Mouse (Mus musculus) cerebellum, adult 8-10 months (tissue): ENCODE data around the gene Aatf.

Source experiments
- DNase-seq: peaks from one replicate; pipeline ENCODE4 v3.0.0; 2022

Gene Aatf

DNA sequence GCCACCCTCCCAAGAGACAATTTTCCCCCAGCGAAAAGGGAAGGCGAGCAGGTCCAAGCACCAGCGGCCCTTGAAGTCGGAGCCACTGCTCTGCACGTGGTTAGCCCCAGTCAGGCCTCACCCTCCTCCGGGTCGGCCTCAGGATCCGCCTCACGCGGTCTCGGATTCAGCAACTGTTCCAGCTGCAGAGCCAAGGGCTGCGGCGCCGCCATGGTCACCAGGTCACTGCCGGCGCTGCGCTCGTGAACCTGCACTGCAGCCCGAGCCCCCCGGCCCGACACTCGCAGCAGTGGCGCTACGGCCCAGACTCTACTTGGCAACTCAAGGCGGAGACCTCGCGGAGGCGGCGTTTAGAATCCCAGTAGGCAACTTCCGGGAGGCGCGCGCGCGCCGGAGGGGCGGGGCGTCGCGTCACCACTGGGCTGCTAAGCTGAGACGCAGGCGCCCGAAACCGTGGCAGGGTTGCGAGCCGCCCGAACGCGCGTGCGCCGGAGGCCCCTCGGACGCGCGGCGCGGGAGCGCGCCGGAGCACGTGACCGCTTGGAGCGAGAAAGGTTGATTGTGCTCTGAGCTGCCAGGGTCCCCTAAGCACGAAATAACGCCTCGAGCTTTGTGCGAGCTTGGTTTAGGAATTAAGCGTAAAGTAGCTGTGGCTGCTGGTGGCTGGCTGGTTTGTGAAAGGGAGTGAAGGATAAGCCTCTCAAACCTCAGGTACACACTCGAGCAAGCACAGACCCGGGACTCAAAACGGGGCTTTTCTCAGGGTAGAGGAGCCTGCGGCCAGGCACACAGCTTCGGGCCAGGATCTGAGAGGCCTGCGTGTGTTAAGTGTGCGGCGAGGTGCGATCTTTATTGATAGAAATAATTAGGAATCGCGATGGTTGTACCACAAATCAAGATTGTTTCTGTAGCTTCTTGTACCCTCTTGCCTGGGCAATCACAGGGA is at the start of gene Aatf:
Gene Aatf (minus strand): TSS at position 352 of the 946 bp plus-strand sequence.
- DNase-seq = peak; percentile 95

DNA sequence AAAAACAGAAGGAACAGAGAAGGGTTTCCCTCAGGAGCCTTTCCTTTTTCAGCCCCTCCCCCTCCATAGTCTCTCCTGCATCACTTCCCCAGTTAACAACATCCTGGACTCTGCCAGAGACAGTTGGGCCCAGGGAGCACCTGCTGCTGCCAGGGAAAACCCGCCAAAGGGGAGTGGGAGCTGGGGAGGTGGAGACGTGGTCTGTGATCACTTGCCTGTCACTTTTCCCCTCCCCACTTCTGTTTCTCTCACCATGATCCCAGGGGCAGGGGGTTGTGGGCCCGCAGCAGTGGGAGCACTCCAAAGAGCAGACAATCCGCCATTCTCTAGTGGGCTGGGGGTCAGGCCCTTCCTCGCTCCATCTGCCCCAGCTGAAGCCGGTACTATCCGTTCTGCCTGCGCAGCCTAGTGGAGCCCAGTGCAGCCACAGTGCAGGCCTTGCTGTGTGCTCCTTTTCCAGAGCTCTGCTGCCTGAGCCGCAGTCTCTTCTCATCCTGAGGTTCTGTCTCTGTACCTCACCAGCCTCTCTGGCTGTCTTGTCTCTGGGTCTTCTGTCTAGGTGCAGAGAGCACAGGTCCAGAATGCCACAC is 49.5 kb upstream of the Aatf start:
- no peak for DNase-seq

DNA sequence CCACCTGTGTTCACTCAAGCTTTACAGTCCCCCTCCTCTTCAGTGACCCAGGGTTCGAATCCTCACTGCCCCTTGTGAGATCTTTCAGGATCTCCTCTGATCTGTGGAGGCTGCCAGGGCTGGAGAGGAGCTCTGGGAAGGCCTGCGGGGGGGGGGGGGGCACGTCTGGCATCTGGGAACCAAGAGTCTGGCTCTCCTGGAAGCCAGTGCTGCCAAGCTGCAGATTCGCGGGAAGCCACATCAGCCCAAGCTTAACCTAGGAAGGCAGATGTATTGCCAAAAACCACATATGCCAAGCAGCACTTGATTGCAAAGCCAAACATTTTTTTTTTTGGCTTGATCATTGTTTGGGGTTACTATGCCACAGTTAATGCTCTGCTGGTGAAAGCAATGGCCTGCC is 48.2 kb upstream of the Aatf start:
- no peak for DNase-seq

DNA sequence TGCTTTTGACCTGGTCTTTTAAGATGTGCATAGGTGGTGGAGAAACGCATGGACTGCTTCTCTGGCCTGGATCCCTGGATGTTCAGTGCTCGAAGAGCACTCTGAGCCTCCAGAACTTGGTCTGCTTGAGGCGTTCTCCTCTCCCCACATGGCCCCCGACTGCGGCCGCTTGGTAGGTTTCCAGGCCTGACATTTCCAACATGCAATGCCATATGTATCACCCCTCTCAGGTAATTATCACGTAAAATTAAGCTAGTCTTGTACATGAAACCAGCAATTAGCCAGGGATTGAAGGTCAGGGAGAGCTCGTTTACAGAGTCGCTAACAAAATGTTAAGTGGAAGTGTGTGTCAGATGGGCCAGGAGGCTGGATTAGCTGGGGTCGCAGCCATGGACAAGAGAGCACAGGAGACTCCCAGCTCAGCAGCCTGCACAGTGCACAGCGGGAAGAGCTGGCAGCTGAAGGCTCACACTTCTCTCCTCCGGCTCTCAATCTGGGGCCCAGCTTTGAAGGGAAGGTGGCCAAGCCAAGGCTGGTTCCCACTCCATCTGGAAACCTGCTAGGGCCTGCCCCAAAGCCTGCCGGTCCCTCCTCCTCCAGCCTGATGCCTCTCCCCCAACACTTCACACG is 40.6 kb upstream of the Aatf start:
- DNase-seq = peak; percentile 71

DNA sequence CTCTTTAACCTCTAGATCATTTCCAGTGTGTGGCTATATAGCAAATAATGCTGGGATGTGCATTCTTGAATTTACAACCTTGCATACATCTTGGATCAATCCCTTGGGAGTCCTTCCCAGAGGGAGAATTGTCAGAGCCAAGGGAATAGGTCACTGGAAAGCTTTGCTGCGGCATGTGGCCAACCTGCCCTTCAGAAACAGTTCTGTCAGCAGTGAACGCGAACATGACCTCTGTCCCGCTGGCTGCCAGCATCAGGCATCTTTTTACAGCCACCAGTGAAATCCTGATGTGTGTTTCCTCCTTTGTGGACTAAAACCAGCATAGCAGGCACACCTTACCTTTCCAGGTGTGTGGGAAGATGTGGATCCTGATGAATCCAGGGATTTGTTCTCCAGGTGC is 38.0 kb upstream of the Aatf start:
- no peak for DNase-seq

DNA sequence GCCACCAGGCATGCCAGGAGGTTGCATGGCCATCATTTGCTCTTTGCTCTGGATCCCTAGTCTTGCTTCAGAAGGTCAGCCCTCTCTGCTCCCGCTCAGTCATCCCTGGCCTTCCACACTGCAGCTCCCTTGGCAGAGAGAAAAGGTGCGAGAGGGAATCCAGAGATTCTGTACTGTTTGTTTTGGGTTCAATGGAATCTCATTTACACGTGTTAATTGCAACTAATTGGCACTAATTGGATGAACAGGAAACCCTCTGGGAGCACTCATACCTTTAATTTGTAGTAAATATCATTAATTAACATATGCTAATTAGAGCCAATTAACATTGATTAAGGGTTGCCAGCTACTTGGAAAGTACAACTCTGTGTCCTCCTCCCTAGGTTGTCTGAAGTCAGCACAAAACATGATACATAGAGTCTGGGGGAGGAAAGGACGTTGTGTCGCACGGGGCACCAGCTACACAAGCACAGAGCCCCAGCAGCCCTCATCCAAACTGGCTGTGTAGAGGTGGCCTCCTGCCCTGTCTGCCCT is 36.0 kb upstream of the Aatf start:
- DNase-seq = no peak

DNA sequence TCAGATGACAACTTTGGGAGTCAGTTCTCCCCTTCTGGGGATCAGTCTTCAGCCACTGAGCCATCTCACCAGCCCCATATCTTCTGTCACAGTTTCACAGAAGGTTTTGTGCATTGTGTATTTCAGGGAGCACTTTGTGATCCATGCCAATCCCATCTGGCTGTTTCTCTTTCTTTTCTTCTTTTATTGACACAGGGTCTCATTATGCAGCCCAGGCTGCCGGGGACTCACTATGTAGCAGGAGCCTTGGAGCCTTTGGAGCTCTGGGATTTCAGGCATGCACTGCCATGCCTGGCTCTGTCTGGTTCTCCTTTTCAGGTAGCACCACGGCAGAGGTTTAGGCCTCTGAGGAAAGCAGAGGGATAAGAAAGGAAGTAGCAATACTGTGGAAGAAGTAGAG is 35.0 kb upstream of the Aatf start:
- DNase-seq = no peak

DNA sequence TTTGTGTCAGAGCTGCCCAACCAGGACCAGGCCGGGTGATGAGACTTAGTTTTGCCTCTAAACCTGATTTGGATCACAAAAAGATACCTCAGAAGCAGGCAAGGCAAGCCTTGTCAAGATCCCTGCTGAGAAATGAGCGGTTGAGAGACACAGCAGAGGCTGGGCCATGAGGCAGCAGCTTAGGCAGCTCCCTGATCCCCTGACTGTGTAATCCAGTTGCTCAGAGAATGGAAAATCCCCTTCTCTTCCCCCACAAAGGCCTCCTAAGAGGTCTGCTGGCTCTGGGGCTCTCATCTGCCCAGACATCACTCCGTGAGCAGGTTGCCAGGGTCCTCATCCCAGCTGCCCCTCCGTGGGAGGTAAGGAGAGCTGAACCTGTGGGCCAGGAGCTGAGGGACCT is 26.7 kb upstream of the Aatf start:
- DNase-seq = no peak

DNA sequence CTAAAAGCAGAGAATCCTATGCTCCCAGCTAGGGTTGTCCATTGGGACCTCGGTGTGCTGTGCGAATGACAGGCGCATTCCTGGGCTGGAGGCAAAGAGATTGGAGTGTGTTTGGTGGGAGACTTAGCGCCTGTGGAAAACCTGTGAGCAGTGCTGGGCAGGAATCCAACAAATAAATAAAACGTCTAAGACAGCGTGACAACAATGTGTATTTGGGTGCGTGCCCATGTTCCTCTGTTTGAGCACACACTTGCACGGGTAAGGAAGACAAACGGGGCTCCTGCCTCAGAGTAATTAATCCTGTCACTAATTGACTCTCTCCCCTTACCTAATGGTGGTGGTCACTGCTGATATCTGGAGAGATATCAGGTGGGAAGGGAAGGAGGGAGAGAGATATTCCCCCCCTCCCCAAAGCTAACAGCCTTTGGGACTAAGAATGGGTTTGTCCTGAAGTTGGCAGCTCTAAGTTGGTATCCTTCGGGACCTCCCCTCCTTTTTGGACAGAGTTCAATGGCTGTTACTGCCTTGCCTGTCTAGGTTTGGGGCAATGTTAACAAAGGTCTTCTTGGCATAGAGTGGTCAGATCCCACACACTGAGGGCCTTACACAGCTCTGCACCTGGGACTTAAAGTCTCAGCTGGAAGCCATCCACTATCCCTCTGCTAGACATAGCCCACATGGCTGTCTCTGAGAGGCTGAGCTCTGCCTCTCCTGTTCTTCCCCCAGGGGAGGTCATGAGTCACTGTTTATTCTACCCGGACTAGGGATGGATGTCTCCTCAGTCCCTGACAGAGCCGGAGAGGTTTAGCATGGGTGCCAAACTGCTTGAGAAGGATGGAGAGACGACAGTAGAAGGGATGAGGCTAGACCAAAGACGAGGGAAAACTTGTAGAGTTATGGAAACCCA is 16.7 kb upstream of the Aatf start:
- DNase-seq = peak; percentile 41

DNA sequence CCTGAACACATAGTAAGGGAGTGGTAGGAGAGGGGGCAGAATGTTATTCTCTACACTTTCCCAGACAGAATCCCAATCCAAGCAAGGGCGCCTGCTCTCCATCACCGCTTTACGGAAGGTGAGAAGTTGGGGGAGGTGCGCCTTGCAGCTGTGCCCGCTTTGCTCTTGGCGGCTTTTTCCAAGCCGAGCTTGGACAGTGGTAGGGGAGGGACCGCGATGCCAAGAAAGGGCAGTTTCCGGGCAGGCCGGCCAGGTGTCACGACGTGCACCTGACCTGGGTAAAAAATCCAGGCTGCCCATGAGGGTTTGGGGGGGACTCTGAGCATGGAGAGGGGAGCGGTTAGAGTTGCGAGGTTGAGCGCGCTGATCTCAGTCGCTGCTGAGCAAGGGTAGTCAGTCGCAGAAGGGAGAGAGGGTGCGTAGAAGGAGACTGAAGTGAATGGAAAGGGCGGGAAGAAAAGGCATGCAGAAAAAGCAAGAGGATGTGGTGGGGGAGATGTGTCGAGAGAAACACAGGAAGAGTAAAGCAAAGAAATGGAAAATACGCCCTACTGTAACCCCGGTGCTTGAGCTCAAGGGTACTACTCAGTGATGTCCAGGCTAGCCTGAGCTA is 15.9 kb upstream of the Aatf start:
- DNase-seq = peak; percentile 41

DNA sequence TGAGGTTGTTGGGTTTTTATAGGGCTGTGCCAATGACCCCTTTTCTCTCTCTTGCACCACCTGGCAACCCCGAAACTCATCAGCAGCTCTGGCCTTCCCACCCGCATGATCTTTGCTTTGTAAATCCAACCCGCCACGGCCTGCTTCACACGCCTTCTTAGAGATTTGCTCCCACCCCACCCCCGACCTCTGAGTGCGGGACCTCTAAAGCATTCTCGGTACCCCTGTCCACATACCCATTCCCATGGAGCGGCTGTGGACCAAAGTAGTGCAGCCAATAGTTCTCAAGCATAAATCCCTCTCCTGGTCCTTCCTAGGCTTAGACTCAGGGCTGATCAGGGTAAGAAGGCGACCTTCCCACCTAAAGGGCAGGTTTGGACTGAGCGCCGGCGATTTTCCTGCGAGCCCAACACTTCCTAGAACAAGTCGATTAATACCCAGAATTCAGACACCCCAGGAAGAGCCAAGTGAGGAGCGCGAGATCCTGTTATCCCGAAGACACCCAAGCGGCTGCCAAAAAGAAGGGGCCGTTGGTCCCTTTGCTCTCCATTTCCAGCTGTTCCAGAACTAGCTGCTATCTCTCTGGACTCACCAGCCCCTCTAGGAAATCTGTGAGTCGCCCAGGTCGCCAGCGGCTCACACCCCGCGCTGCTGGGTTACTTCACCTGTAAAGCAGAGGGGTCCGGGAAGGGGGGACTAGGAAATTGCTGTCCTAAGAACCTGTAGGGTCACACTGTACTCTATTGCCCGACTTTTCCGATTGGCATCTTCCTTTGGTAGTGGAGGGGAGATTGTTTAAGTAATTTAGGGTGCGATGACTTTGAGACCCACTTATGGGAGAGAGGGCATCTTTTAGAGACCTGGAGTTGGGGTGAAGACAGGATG is 13.9 kb upstream of the Aatf start:
- peak; percentile 42 for DNase-seq

DNA sequence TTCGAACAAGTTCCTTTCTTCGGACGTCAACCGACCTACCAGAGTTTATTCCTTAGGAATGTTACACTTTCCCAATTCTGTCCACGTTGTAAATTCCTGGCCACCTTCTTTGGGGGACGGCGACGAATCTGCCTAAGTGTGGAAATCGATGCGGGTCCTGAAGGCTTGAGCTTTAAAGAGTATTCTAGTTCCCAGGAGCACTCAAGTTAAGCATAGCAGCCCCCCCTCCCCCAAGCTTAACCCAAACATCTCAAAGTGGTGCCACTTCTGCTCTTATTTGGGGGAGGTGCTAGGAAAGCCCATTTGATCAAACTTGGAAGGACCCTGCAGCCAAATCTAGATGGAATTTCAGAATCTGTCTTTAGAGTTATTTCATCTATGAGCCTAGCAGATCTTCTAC is 13.1 kb upstream of the Aatf start:
- DNase-seq = no peak

DNA sequence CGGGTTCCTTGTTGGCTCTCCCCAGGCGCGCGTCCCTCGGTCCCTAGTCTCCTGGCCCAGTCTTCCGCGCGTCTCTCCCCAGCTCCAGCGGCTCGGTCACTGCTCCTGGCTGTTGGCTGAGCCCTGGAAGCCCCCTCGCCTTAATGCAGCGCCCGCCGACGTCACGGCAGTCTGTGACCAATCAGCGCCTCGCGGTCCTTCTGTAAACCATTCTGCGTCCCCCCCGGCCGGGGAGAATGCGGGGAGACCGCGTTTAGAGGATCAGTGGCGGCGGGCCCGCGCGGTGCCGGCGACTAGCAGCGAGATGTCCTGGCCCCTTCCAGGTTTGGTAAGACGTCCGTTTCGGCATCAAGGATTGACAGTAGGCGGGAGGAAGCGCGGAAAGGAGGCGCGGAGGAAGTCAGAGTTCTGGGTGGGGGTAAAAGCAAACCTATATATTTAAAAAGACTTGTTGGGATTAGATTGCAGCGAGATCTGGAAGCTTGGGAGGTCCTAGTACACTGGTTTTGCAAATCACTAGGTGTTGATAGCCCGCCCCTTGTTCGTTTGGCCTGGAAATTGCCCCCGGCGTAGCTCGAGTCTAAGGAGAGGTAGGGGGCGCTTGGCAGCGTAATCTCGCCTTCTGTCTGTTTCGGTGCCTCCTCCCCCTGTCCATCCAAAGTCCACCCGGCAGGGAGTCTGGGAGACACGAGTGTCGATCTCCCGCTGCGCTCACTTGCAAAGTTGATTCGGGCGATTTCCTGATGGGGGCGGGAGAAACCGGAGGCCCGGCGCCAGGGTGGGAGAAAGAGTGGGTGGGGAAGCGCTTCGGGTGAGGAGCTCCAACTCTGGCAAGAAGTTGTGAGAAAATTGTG is 12.3 kb upstream of the Aatf start, which contains the start of gene Lhx1:
Gene Lhx1 (minus strand): TSS at position 115 of the 854 bp plus-strand sequence.
- DNase-seq = peak; percentile 92

DNA sequence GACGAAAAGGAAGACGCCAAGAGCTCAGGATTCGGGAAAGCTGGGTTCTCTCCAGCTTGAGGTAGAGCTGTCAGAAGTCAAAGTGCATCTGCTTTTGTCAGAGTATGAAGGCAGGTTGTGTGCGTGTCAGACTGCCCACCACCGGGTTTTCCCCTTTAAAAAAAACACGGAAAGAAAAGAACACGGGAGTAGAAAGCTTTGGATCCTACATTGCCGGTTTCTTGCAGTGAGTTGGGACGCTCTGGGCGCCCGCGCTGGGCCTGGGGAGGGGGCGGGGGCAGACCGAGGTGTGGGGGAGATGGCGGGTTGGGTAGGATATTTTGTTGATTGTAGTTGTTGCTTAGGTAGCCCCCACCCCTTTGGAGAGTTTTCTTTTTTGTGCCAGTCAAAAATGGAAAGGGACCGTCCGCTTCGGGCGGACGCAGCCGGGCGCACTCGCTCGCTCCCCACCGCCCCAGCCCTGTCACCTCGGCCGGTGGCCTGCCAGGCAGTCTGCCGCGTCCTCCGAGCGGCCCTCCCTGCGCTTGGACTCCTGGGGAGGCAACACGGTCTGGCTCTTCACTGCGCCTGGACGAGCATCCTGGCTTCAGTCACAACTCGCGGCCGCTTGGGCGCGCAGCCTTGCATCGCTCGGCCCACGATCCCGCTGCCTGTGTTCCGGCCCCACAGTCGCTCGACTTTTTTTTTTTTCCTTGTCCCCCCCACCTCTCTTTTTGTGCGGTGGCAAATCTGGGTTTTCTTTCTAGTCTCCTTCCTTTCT is 11.4 kb upstream of the Aatf start:
- DNase-seq = peak; percentile 67

DNA sequence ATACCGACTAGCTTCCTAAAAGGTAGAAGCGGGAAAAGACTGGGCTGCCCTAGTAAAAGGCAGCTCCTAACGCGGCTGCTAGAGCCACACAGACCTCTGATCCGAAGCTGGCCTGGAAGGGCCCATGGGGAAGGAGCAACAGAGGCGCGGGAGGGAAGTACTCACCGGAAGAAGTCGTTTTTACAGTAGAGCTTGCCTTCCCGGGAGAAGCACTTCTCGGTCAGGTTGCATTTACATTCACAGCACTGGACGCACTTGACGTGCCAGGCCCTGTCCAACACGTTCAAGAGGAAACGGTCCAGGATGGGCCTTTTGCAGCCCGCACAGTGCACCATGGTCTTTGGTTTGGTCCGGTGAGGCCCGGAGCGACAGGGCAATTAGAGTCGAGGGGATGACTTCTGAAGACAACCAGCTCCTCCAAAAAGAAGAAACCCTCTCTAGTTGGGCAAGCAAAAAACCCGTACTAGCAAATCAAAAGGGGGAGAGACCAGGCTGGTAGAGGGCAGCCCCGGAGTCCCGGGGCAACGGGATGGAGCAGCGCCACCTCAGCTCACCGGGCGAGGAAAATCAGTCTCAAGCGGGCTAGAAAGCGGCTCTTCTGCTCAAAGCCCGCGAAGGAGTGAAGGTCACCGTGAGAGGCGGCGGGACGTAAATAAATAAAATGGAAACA is 10.7 kb upstream of the Aatf start:
- peak; percentile 60 for DNase-seq

DNA sequence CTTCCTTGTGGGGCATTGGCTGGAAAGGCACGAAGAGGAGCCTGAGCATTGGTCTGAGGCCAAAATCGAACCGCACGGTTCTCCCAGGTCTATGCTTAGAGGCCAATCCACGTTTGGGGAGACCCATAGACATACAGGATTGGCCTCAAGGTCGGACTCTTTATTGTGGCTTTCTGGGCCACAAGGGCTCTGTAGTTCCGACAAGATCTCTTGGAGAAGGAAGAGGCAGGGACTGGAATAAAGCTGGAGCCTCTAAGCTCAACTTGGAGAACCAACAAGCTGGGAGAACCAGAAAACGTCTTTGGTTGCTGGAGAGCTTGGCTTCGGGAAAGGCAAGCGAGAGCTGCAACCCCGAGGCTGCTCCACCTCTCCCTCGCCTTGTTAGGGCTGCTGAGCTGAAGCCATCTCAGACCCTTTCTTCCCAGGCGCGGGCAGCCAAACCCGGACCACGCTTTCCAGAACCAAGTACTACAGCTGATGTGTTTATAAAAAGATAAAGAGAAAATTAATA is 10.1 kb upstream of the Aatf start:
- peak; percentile 67 for DNase-seq

DNA sequence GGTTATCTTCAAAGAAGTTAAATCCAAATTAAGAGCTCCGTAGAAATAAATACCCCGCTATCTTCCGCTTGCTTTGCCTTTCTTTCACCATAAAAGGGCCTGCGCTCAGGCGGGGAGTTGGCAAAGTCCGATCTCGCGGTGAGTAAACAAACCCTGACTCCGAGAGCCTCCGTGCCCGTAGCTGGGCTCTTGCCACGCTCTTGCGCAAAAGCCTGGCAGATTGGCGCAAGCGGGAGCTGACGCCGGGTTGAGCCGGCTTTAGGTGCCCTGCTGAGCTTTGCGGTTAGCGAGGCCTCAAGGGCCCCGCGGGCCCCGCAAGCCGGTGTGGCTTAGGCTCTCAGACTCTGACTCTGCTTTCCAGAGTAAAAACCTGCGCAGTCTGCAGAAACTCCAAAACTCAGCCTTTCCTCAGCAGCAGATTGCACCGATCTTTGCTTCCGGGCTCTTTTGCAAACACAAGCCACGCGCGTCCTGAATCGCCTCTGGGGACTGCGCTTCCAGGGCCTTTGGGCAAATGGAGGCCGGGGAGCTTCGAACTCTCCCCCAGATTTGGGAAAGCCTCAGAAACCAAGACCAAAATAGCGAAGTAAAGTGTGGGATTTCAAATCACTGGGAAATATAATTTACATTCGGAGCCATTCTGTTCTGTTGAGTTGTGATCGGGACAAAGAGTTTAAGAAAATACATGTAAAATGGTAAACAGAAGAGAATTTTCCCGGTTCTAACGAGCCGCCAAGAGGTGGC is 9.4 kb upstream of the Aatf start:
- DNase-seq = peak; percentile 86
